Mouse (Mus musculus) embryonic facial prominence, embryonic 14.5 days (tissue): ENCODE measurements around the gene Hist1h3d. TPM values are rescaled to one million over a fixed set of nuclear protein-coding genes. Genes with fewer than 3 reads are reported as not detected.
"Not testable (repeated sequence)": the region's sequence is repeated elsewhere in the genome, so short reads cannot be mapped to it uniquely, and the experiment has no call there.

ENCODE experiments used
- ATAC-seq: fragments of 200-750 bp; cut with Nextera tagmentation; 2 replicates; pipeline ENCODE4 v1.8.0; 2017; ENCODE audit warnings: low read depth, moderate number of reproducible peaks, moderate TSS enrichment
- DNase-seq: peaks from one replicate; pipeline ENCODE4 v3.0.0-alpha.2; 2015; ENCODE audit warnings: low spot score
- H3K27ac ChIP-seq: fragments of 300-500 bp; sonication (generic); replicated peaks from 2 replicates; pipeline ENCODE4 v1.5.1; 2014; ENCODE audit warnings: low read depth, mild to moderate bottlenecking, low read length, moderate library complexity
- H3K27me3 ChIP-seq: fragments of 300-500 bp; sonication (generic); replicated peaks from 2 replicates; pipeline ENCODE4 v1.6.1; 2014; ENCODE audit warnings: low read length; ENCODE audit not compliant: control insufficient read depth, insufficient read depth
- H3K36me3 ChIP-seq: fragments of 300-500 bp; sonication (generic); 2 replicates; pipeline ENCODE4 v1.6.1; 2014; ENCODE audit warnings: low read length, mixed read lengths; ENCODE audit not compliant: control insufficient read depth, insufficient read depth
- H3K4me1 ChIP-seq: fragments of 300-500 bp; sonication (generic); 2 replicates; pipeline ENCODE4 v1.6.1; 2014; ENCODE audit warnings: antibody characterized with exemption, low read length; ENCODE audit not compliant: control insufficient read depth, insufficient read depth
- H3K4me2 ChIP-seq: fragments of 300-500 bp; sonication (generic); 2 replicates; pipeline ENCODE4 v1.6.1; 2014; ENCODE audit warnings: low read depth, mild to moderate bottlenecking, low read length, moderate library complexity, mixed read lengths
- H3K4me3 ChIP-seq: fragments of 300-500 bp; sonication (generic); 2 replicates; pipeline ENCODE4 v1.5.1; 2014; ENCODE audit warnings: low read depth, mild to moderate bottlenecking, low read length
- H3K9ac ChIP-seq: fragments of 300-500 bp; sonication (generic); 2 replicates; pipeline ENCODE4 v1.6.1; 2014; ENCODE audit warnings: low read depth, mild to moderate bottlenecking, low read length, moderate library complexity, mixed read lengths
- H3K9me3 ChIP-seq: fragments of 300-500 bp; sonication (generic); 2 replicates; pipeline ENCODE4 v1.6.1; 2016; ENCODE audit warnings: low read length; ENCODE audit not compliant: control insufficient read depth
- WGBS: fragments of 180-500 bp; shearing (Covaris S2); extraction: QIAGEN DNeasy Blood & Tissue Kit; methylation state at CpG from one replicate; pipeline ENCODE4 v1.1.7; 2014; 5-methylcytosine and 5-hydroxymethylcytosine counted together
- polyA plus RNA-seq: library from polyadenylated mRNA; unstranded; fragments of >200 nt; fragmentation: Nextera tagmentation; extraction: Ambion mirVana; gene quantifications from 2 replicates; pipeline ENCODE4 v1.2.1, GENCODE M21; 2014

Gene Hist1h3d
- polyA plus RNA-seq, 1 experiment from 2014 or later, result 5.2 TPM

DNA sequence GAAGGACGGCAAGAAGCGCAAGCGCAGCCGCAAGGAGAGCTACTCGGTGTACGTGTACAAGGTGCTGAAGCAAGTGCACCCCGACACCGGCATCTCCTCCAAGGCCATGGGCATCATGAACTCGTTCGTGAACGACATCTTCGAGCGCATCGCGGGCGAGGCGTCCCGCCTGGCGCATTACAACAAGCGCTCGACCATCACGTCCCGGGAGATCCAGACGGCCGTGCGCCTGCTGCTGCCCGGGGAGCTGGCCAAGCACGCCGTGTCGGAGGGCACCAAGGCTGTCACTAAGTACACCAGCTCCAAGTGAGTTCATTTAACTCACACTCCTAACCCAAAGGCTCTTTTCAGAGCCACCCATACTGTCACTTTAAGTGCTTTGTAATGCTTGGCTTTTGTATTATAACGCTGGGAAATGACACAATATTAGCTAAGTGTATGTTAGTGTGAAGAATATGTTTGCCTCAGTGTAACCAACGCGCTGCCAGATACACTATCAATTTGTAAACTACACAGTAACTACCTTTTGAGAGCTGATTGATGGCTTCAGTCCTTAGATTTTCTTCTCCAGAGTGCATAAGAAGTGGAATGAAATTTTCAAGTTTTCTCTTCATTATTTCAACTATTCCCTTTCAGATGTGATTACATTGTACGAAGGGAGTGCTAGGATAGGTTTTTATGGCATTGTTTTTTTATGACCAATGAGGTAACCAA is 3.9 kb upstream of the Hist1h3d start:
- ATAC-seq, H3K4me1 ChIP-seq, H3K27me3 ChIP-seq, H3K36me3 ChIP-seq, H3K9me3 ChIP-seq: not testable (repeated sequence)
- Histone ChIP-seq H3K4me3 (peak overlapping the region; percentile 52), H3K9ac (peak overlapping the region; percentile 76), H3K4me2 (peak overlapping the region; percentile 75), H3K27ac (peak overlapping the region; percentile 95)
- DNase-seq, result peak; percentile 26
- under 1% methylated on average over 11 of the region's 34 CpGs for WGBS

DNA sequence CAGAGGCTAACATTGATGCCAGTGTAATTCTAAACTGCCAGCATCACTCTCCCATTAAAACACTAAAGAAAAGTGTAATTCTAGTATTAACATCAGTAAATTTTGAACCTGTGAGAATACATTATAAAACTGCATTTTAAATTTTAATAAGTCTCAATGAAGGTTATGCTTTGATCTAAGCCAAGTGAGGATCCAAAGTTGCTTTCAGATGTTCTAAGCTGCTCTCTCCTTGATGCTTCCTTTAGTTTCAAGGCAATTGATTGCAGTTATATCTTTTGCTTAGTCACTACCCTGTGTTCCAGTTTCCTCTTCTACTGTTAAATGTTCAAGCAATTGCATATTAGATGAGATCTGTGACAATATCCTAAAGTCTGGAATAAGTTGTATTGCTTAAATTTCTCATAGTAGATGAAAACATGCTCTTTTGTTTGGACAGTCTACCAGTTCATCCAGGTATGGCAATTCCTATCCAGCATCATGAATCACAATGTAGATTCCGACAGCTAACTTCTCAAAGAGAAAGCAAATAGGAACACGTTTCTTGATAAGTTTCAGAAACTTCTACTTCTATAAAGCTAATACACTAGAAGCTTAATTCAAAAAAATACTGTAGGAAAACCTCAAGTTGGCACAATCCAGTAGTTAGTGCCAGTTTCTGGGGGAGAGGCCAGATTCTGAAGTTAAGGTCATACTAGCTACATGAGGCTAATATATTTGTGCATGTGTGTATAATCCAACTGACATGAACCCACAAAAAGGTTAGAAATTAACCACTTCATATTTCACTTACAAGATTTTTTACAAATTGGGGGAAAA is 3.1 kb upstream of the Hist1h3d start:
- no peak for ATAC-seq
- H3K4me3 ChIP-seq, result peak overlapping the region; percentile 52
- peak overlapping the region; percentile 75 for H3K4me2 ChIP-seq
- no peaks in the 10 kb centered on the region for H3K36me3 ChIP-seq
- H3K9ac ChIP-seq, result peak overlapping the region; percentile 76
- H3K27ac ChIP-seq, result peak overlapping the region; percentile 95
- H3K9me3 ChIP-seq, result no peaks in the 10 kb centered on the region
- H3K4me1 ChIP-seq, result peaks cover 16% of the 10 kb centered on the region
- 33% methylated on average over 2 of the region's 2 CpGs for WGBS
- H3K27me3 ChIP-seq, result no peaks in the 10 kb centered on the region
- no peak for DNase-seq

DNA sequence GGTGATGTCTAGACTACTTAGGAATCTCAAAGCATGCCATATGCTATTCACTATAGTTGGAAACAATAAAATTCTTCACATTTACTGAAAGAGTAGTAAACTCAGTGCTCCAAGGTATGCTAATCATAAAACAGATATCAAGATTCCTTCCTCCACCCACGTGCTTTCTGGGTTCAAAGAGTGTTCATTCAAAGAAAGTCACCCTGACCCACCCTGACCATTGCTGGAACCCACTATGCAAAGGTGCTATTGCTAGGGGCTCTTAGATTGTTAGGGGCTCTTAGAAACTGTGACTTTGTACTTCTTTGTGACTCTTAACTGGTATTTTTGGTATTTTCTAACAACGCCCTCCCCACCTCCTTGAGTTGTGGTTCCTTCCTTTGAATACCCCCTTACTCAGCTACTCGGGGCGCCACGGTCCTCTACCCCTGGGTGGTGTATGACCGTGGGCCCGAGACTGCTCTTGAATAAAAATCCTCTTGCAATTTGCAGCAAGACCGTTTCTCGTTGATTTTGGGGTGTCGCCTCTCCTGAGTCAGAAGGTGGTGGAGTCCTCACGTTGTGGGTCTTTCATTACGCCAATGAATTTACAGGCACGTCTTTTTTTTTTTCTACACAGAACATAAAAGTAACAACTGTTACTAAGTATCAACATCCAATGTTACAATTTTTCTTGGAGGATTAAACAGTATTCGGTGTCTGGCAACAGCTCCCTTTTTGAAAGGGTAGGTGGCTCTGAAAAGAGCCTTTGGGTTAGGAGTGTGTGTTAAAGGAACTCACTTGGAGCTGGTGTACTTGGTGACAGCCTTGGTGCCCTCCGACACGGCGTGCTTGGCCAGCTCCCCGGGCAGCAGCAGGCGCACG is 2.3 kb upstream of the Hist1h3d start:
- Histone ChIP-seq H3K4me2 (peak overlapping the region; percentile 75), H3K4me1 (peaks cover 16% of the 10 kb centered on the region), H3K27ac (peak overlapping the region; percentile 95), H3K4me3 (peak overlapping the region; percentile 52), H3K9ac (peak overlapping the region; percentile 76)
- H3K27me3 ChIP-seq, DNase-seq, ATAC-seq, H3K9me3 ChIP-seq, H3K36me3 ChIP-seq: not testable (repeated sequence)
- WGBS, result 9% methylated on average over 16 of the region's 20 CpGs

DNA sequence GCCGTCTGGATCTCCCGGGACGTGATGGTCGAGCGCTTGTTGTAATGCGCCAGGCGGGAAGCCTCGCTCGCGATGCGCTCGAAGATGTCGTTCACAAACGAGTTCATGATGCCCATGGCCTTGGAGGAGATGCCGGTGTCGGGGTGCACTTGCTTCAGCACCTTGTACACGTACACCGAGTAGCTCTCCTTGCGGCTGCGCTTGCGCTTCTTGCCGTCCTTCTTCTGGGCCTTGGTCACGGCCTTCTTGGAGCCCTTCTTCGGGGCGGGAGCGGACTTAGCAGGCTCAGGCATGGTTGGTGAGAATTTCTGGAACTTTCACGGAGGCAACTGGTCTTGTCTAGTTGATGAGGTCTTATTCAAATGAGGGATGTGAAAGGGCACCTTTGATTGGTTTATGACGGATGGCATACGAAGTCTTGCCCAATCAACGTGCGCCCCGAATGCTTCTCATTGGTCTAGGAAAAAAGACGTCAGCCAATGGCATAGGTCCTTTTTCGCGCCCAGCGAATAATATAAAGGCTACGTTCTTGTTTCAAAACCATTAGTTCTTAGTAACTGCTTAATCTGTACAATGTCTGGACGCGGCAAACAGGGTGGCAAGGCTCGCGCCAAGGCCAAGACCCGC is 1.6 kb upstream of the Hist1h3d start, which contains the start of the genes Hist1h2bf and Hist1h2ad:
TSS of gene Hist1h2bf (minus strand) at position 299 of the 627 bp plus-strand sequence.
TSS of gene Hist1h2ad (plus strand) at position 484 of the 627 bp plus-strand sequence.
- H3K4me2 ChIP-seq, result peak within 1 kb of the TSS; percentile 75
- ATAC-seq (peak; percentile 90), DNase-seq (peak; percentile 100)
- peak within 1 kb of the TSS; percentile 52 for H3K4me3 ChIP-seq
- peaks cover 16% of the 10 kb centered on the region for H3K4me1 ChIP-seq
- not testable (repeated sequence) for H3K36me3 ChIP-seq, H3K27me3 ChIP-seq, H3K9me3 ChIP-seq
- H3K9ac ChIP-seq, result peak within 1 kb of the TSS; percentile 76
- peak within 1 kb of the TSS; percentile 95 for H3K27ac ChIP-seq
- 0% methylated on average over 15 of the region's 42 CpGs for WGBS

DNA sequence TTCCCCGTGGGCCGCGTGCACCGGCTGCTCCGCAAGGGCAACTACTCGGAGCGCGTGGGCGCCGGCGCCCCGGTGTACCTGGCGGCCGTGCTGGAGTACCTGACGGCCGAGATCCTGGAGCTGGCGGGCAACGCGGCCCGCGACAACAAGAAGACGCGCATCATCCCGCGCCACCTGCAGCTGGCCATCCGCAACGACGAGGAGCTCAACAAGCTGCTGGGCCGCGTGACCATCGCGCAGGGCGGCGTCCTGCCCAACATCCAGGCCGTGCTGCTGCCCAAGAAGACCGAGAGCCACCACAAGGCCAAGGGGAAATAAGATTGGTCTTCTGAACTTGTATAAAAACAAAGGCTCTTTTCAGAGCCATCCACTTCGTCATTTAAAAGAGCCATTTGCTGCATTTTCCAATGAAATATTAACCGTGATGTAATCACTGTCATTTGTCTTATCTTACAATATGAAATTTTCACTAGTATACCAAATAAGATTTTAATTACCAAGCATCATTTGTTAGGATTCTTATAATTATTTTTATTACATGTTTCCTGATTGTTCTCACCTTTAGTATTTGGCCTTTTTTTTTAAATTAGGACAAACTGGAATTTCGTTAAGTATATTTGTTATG is 905 bp upstream of the Hist1h3d start:
- peak overlapping the region; percentile 95 for H3K27ac ChIP-seq
- H3K4me2 ChIP-seq, result peak overlapping the region; percentile 75
- H3K9ac ChIP-seq, result peak overlapping the region; percentile 60
- DNase-seq, H3K9me3 ChIP-seq, H3K36me3 ChIP-seq, H3K27me3 ChIP-seq, ATAC-seq: not testable (repeated sequence)
- H3K4me3 ChIP-seq, result peak overlapping the region; percentile 43
- WGBS, result under 1% methylated on average over 5 of the region's 39 CpGs
- peaks cover 16% of the 10 kb centered on the region for H3K4me1 ChIP-seq

DNA sequence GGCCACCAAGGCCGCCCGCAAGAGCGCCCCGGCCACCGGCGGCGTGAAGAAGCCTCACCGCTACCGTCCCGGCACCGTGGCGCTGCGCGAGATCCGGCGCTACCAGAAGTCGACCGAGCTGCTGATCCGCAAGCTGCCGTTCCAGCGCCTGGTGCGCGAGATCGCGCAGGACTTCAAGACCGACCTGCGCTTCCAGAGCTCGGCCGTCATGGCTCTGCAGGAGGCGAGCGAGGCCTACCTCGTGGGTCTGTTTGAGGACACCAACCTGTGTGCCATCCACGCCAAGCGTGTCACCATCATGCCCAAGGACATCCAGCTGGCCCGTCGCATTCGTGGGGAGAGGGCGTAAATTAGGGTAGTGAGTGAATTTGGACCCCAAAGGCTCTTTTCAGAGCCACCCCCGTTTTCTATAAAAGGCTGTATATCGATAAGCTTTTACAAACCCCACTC is 326 bp downstream of the Hist1h3d start:
- peak overlapping the region; percentile 63 for H3K4me2 ChIP-seq
- not testable (repeated sequence) for H3K9me3 ChIP-seq, H3K27me3 ChIP-seq, DNase-seq, ATAC-seq, H3K36me3 ChIP-seq
- H3K27ac ChIP-seq, result peak overlapping the region; percentile 91
- peak overlapping the region; percentile 72 for H3K9ac ChIP-seq
- peak overlapping the region; percentile 43 for H3K4me3 ChIP-seq
- WGBS, result under 1% methylated on average over 8 of the region's 40 CpGs
- peaks cover 12% of the 10 kb centered on the region for H3K4me1 ChIP-seq

DNA sequence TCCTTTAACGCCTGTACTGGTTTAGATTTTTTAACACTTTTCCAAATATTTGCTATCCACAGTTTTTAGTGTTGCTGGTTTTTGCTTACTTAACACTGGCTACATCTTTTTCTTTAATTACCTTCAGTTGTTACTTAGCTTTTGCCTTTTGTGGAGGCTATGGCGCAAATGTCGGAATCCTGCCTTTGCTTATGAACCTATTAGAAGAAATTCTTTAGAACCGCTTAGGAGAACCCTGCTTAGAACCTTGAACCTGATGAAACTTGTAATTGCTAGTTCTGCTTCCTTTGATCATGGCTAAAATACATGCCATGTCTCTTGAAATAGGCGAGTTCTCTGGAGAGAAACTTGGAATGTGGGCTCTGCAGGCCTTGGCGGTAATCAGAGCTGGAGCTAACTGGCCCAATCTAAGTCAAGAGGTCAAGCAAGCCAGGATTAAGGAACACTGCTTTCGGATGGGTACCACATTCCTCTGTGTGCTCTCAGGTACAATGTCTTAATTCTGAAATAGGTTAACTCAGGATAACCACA is 853 bp downstream of the Hist1h3d start:
- peak overlapping the region; percentile 43 for H3K4me3 ChIP-seq
- 3% methylated on average over 7 of the region's 7 CpGs for WGBS
- H3K9ac ChIP-seq, result peak overlapping the region; percentile 72
- peak overlapping the region; percentile 63 for H3K4me2 ChIP-seq
- no peaks in the 10 kb centered on the region for H3K27me3 ChIP-seq
- peak; percentile 43 for DNase-seq
- no peak for ATAC-seq
- H3K9me3 ChIP-seq, result no peaks in the 10 kb centered on the region
- H3K36me3 ChIP-seq, result no peaks in the 10 kb centered on the region
- peak overlapping the region; percentile 91 for H3K27ac ChIP-seq
- peaks cover 15% of the 10 kb centered on the region for H3K4me1 ChIP-seq
